ENCODE assay signal across 8 mouse cellular contexts in the genomic region with DNA sequence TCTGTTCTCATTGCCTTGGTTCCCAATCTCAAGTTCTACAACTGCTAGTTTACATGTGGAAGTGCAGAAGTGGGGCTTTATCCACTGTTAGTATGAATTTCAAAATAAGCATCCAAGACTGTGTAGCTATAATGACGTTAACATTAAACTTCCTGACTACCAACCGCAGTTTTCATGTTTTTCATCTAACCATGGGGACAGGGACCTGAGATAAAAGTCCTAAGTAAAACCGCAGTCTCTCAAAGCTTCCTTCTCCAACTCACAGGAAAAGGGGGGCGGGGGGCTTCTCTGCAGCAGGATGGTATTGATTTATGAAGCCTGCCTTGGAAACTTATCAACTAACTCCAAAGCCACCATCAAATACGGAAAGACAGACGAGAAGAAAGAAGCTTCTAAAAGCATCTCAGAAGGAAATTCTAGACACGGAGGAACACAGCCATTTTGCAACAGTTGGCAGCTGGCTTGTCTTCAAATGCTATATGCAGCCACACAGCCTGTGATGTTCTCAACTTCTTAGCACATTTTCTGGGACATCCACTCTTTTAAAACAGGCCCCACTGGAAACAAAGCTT. TPM values are rescaled to one million over a fixed set of nuclear protein-coding genes. Genes with fewer than 3 reads are reported as not detected.
DNase-seq lines count a peak whose midpoint lies in the region; ATAC-seq and TF ChIP-seq lines count a peak whose summit lies in the region.

No protein-coding gene starts in this region.

- H3K4me1 ChIP-seq in embryonic facial prominence, embryonic 14.5 days (ENCODE audit: control insufficient read depth, insufficient read depth, low read length), result peaks cover 11% of the 10 kb centered on the region
- peaks cover 57 to 60% of the 10 kb centered on the region in 2 experiments for H3K4me1 ChIP-seq in liver, embryonic 14.5 days (replicated peaks; ENCODE audit: control insufficient read depth in 2 of 2, insufficient read depth in 2 of 2, low read length in 1 of 2)

- TF ChIP-seq CTCF in liver, embryonic 14.5 days (IDR thresholded peaks at IDR 0.05; ENCODE audit: low read depth), result no peak

- no peak for ATAC-seq in embryonic facial prominence, embryonic 14.5 days (ENCODE audit: low read depth)
- ATAC-seq in liver, embryonic 14.5 days (ENCODE audit: insufficient read depth), result 0 out of 2 replicates have a peak, but pooled peaks have one; percentile 6

- TF ChIP-seq EP300 in liver, embryonic 14.5 days (IDR thresholded peaks at IDR 0.05; ENCODE audit: low read depth), result no peak

- H3K36me3 ChIP-seq in embryonic facial prominence, embryonic 14.5 days (ENCODE audit: control insufficient read depth, insufficient read depth, low read length), result no peaks in the 10 kb centered on the region
- no peaks in the 10 kb centered on the region for H3K36me3 ChIP-seq in liver, embryonic 14.5 days (replicated peaks; ENCODE audit: control insufficient read depth, insufficient read depth, low read depth)

- H3K9ac ChIP-seq in embryonic facial prominence, embryonic 14.5 days (ENCODE audit: low read depth, low read length), result no peak overlapping the region
- H3K9ac ChIP-seq in liver, embryonic 14.5 days (replicated peaks), result peak overlapping the region; percentile 57

- H3K27ac ChIP-seq in embryonic facial prominence, embryonic 14.5 days (replicated peaks; ENCODE audit: low read depth, low read length), result no peak overlapping the region
- peak overlapping the region; percentile 63 for H3K27ac ChIP-seq in liver, embryonic 14.5 days

- DNase-seq in layer of hippocampus, adult 9-11 months, result peak; percentile 16
- DNase-seq in layer of hippocampus, postnatal 25 days (ENCODE audit: extremely low spot score in 1 of 2, low spot score in 1 of 2), result no peak
- DNase-seq in embryonic facial prominence, embryonic 14.5 days (ENCODE audit: low spot score), result peak; percentile 66
- DNase-seq in liver, embryonic 14.5 days (ENCODE audit: low read depth in 3 of 3, low spot score in 3 of 3), result no peak
- DNase-seq in telencephalon, adult 2 months (ENCODE audit: low read depth, low spot score), result peak; percentile 67
- DNase-seq in adrenal gland, postnatal 10 days, result no peak
- DNase-seq in layer of hippocampus, adult 11-12 months (ENCODE audit: low spot score), result no peak
- DNase-seq in adrenal gland, adult (ENCODE audit: inconsistent age in 2 of 2, low spot score in 1 of 2), result no peak

- 30% methylated on average over 7 of the region's 7 CpGs for WGBS in embryonic facial prominence, embryonic 14.5 days
- WGBS in liver, embryonic 14.5 days (ENCODE audit: insufficient replicate concordance), result 3% methylated on average over 7 of the region's 7 CpGs

- no peak overlapping the region for H3K4me3 ChIP-seq in embryonic facial prominence, embryonic 14.5 days (ENCODE audit: low read depth, low read length)
- H3K4me3 ChIP-seq in liver, embryonic 14.5 days (ENCODE audit: insufficient read depth in 1 of 2, low read depth in 2 of 2, low read length in 2 of 2), result no peak overlapping the region

- H3K4me2 ChIP-seq in embryonic facial prominence, embryonic 14.5 days (ENCODE audit: low read depth, low read length), result no peak overlapping the region
- peak overlapping the region; percentile 53 for H3K4me2 ChIP-seq in liver, embryonic 14.5 days (ENCODE audit: low read depth)

- H3K9me3 ChIP-seq in embryonic facial prominence, embryonic 14.5 days (ENCODE audit: control insufficient read depth, low read length), result no peaks in the 10 kb centered on the region
- H3K9me3 ChIP-seq in liver, embryonic 14.5 days (ENCODE audit: control insufficient read depth, low read length), result no peaks in the 10 kb centered on the region

- H3K27me3 ChIP-seq in embryonic facial prominence, embryonic 14.5 days (replicated peaks; ENCODE audit: control insufficient read depth, insufficient read depth, low read length), result no peaks in the 10 kb centered on the region
- H3K27me3 ChIP-seq in liver, embryonic 14.5 days (ENCODE audit: control insufficient read depth, insufficient read depth, low read length), result no peaks in the 10 kb centered on the region

RNA-seq across cellular contexts. Expression of gene Pip4k2a, which starts 45.7 kb away (rescaled TPM):
- 10 to 100 TPM; 47.9 to 54.1 TPM for total RNA-seq in layer of hippocampus, postnatal 25 days (2021)
- 15.4 and 16.2 TPM in 2 replicates for polyA plus RNA-seq in embryonic facial prominence, embryonic 14.5 days (2014; fragmentation: Nextera tagmentation; extraction: Ambion mirVana)
- 10.7 and 16.6 TPM in 2 replicates for polyA plus RNA-seq in liver, embryonic 14.5 days (2012; rRNA removed)
- polyA plus RNA-seq in liver, embryonic 14.5 days (2014; fragmentation: Nextera tagmentation; extraction: Ambion mirVana), result 15.2 and 17.4 TPM in 2 replicates
- 10 to 100 TPM; 17.7 to 22.6 TPM for total RNA-seq in adrenal gland, postnatal 10 days (2021)

RNA-seq across cellular contexts. Expression of gene 4930426L09Rik, which starts 46.0 kb away (rescaled TPM):
- 1 to 10 TPM; 1.2 to 1.3 TPM for total RNA-seq in layer of hippocampus, postnatal 25 days (2021)
- 0.49 and 0.92 TPM in 2 replicates for polyA plus RNA-seq in embryonic facial prominence, embryonic 14.5 days (2014; fragmentation: Nextera tagmentation; extraction: Ambion mirVana)
- polyA plus RNA-seq in liver, embryonic 14.5 days (2012; rRNA removed), result 0.22 and 0.28 TPM in 2 replicates
- 0.22 and 0.28 TPM in 2 replicates for polyA plus RNA-seq in liver, embryonic 14.5 days (2014; fragmentation: Nextera tagmentation; extraction: Ambion mirVana)
- total RNA-seq in adrenal gland, postnatal 10 days (2021), result under 1 TPM; 0.66 to 0.67 TPM

Comparison
In these comparisons a context has a peak if more than half of its experiments do, and no peak if none do; other contexts are left out.
1. DNase-seq: peak in layer of hippocampus, adult 9-11 months (single experiment), embryonic facial prominence, embryonic 14.5 days (single experiment) and telencephalon, adult 2 months (single experiment); none in layer of hippocampus, postnatal 25 days (0 of 2), liver, embryonic 14.5 days (0 of 3), adrenal gland, postnatal 10 days (single experiment), layer of hippocampus, adult 11-12 months (single experiment) and adrenal gland, adult (0 of 2).